Mouse (Mus musculus) megakaryocyte, embryonic 14.5 days (primary cell): ENCODE measurements around the gene Nktr. TPM values are rescaled to one million over a fixed set of nuclear protein-coding genes. Genes with fewer than 3 reads are reported as not detected.

Experiments
- H3K27me3 ChIP-seq: replicated peaks from 2 replicates; pipeline ENCODE3; 2012; ENCODE audit warnings: inconsistent platforms
- H3K36me3 ChIP-seq: replicated peaks from 2 replicates; pipeline ENCODE3; 2012; ENCODE audit warnings: low read length, inconsistent platforms, mixed read lengths
- H3K4me1 ChIP-seq: 2 replicates; pipeline ENCODE4 v1.6.1; 2012; ENCODE audit warnings: inconsistent platforms
- H3K4me3 ChIP-seq: replicated peaks from 2 replicates; pipeline ENCODE3; 2012; ENCODE audit warnings: moderate library complexity, mild to moderate bottlenecking, inconsistent platforms
- H3K9me3 ChIP-seq: 2 replicates; pipeline ENCODE4 v1.6.1; 2012; ENCODE audit warnings: inconsistent platforms
- FLI1 ChIP-seq: IDR thresholded peaks from 2 replicates; pipeline ENCODE4 v1.6.1; 2012; ENCODE audit warnings: low read length, inconsistent platforms, mixed read lengths
- GATA1 ChIP-seq: IDR thresholded peaks from 3 replicates; pipeline ENCODE4 v1.6.1; 2012; ENCODE audit warnings: mixed read lengths, low read length, inconsistent platforms, borderline replicate concordance
- polyA plus RNA-seq: library from polyadenylated mRNA; stranded (reverse); fragments of >175 nt; gene quantifications from 2 replicates; pipeline ENCODE4 v1.2.3, GENCODE M21; 2012; ENCODE audit warnings: low replicate concordance; ENCODE audit not compliant: insufficient read depth

The Nktr gene
- 4.4 and 6.4 TPM in 2 replicates for polyA plus RNA-seq

GRCm38 (mm10) chr9:121718792-121719318 lies at the start of gene Nktr:
Gene Nktr (plus strand): TSS chr9:121719169.
- Histone ChIP-seq H3K27me3 (no peaks in the 10 kb centered on the region), H3K9me3 (0 out of 2 replicates have a peak, but pooled peaks cover 3% of the 10 kb centered on the region)
- TF ChIP-seq GATA1 = no peak
- TF ChIP-seq FLI1 = no peak

GRCm38 (mm10) chr9:121669348-121669791 lies 49.6 kb upstream of the Nktr start:
- peaks cover 66% of the 10 kb centered on the region for H3K4me1 ChIP-seq
- H3K27me3 ChIP-seq = peaks cover 93% of the 10 kb centered on the region
- H3K4me3 ChIP-seq = peak overlapping the region; percentile 87
- TF ChIP-seq FLI1 (no peak), GATA1 (no peak)
- peaks cover 15% of the 10 kb centered on the region for H3K9me3 ChIP-seq
- no peaks in the 10 kb centered on the region for H3K36me3 ChIP-seq

More at GRCm38 (mm10) chr9:121718792-121719318, at the start of gene Nktr:
- Histone ChIP-seq H3K4me3 (peak within 1 kb of the TSS; percentile 100), H3K36me3 (peaks cover 13% of the 10 kb centered on the region), H3K4me1 (peaks cover 39% of the 10 kb centered on the region)

- TF ChIP-seq GATA1 = no peak
- no peak for TF ChIP-seq FLI1
- peaks cover 16% of the 10 kb centered on the region for H3K9me3 ChIP-seq
- H3K27me3 ChIP-seq = peaks cover 89% of the 10 kb centered on the region
- peaks cover 86% of the 10 kb centered on the region for H3K4me1 ChIP-seq
- no peak overlapping the region for H3K4me3 ChIP-seq
- no peaks in the 10 kb centered on the region for H3K36me3 ChIP-seq
Measured at GRCm38 (mm10) chr9:121671300-121671699, 47.7 kb upstream of the Nktr start.

GRCm38 (mm10) chr9:121672311-121672710 lies 46.7 kb upstream of the Nktr start:
- H3K4me3 ChIP-seq = peak overlapping the region; percentile 54
- TF ChIP-seq FLI1 (no peak), GATA1 (no peak)
- H3K36me3 ChIP-seq = no peaks in the 10 kb centered on the region
- peaks cover 96% of the 10 kb centered on the region for H3K4me1 ChIP-seq
- H3K27me3 ChIP-seq = peaks cover 89% of the 10 kb centered on the region
- H3K9me3 ChIP-seq = peaks cover 16% of the 10 kb centered on the region

- peaks cover 97% of the 10 kb centered on the region for H3K4me1 ChIP-seq
- peaks cover 16% of the 10 kb centered on the region for H3K9me3 ChIP-seq
- H3K4me3 ChIP-seq = no peak overlapping the region
- TF ChIP-seq GATA1 = no peak
- TF ChIP-seq FLI1 = no peak
- peaks cover 89% of the 10 kb centered on the region for H3K27me3 ChIP-seq
- no peaks in the 10 kb centered on the region for H3K36me3 ChIP-seq
Measured at GRCm38 (mm10) chr9:121673716-121674115, 45.3 kb upstream of the Nktr start.

- Histone ChIP-seq H3K27me3 (peaks cover 89% of the 10 kb centered on the region), H3K36me3 (no peaks in the 10 kb centered on the region), H3K4me1 (peaks cover 93% of the 10 kb centered on the region), H3K9me3 (peaks cover 16% of the 10 kb centered on the region), H3K4me3 (peak overlapping the region; percentile 80)
- TF ChIP-seq FLI1 (no peak), GATA1 (no peak)
Measured at GRCm38 (mm10) chr9:121675011-121675410, 44.0 kb upstream of the Nktr start.

GRCm38 (mm10) chr9:121675556-121675955 lies 43.4 kb upstream of the Nktr start:
- Histone ChIP-seq H3K36me3 (no peaks in the 10 kb centered on the region), H3K9me3 (peaks cover 16% of the 10 kb centered on the region), H3K4me3 (peak overlapping the region; percentile 33), H3K4me1 (peaks cover 88% of the 10 kb centered on the region), H3K27me3 (peaks cover 88% of the 10 kb centered on the region)
- TF ChIP-seq FLI1 (no peak), GATA1 (no peak)

- peaks cover 86% of the 10 kb centered on the region for H3K27me3 ChIP-seq
- H3K36me3 ChIP-seq = peaks cover 10% of the 10 kb centered on the region
- peaks cover 83% of the 10 kb centered on the region for H3K4me1 ChIP-seq
- H3K4me3 ChIP-seq = peak overlapping the region; percentile 82
- H3K9me3 ChIP-seq = peaks cover 16% of the 10 kb centered on the region
- TF ChIP-seq FLI1 = no peak
- peak; percentile 29; the same call in 1 of the 3 replicates for TF ChIP-seq GATA1
Measured at GRCm38 (mm10) chr9:121677069-121677468, 41.9 kb upstream of the Nktr start.

GRCm38 (mm10) chr9:121677476-121677875 lies 41.5 kb upstream of the Nktr start:
- Histone ChIP-seq H3K4me1 (peaks cover 79% of the 10 kb centered on the region), H3K27me3 (peaks cover 88% of the 10 kb centered on the region), H3K9me3 (peaks cover 16% of the 10 kb centered on the region), H3K36me3 (peaks cover 14% of the 10 kb centered on the region), H3K4me3 (no peak overlapping the region)
- TF ChIP-seq FLI1 = no peak
- TF ChIP-seq GATA1 = no peak

- Histone ChIP-seq H3K9me3 (no peaks in the 10 kb centered on the region), H3K4me3 (no peak overlapping the region), H3K4me1 (peaks cover 58% of the 10 kb centered on the region), H3K27me3 (peaks cover 74% of the 10 kb centered on the region), H3K36me3 (peaks cover 33% of the 10 kb centered on the region)
- TF ChIP-seq FLI1 (no peak), GATA1 (no peak)
Measured at GRCm38 (mm10) chr9:121679549-121679948, 39.4 kb upstream of the Nktr start.
